Mouse (Mus musculus) thymus, adult 2 months (tissue): ENCODE data around the gene Olfr191. TPM values are rescaled to one million over a fixed set of nuclear protein-coding genes. Genes with fewer than 3 reads are reported as not detected.
"Not testable (repeated sequence)": the region's sequence is repeated elsewhere in the genome, so short reads cannot be mapped to it uniquely, and the experiment has no call there.

ENCODE experiments used
- DNase-seq: peaks from one replicate; pipeline ENCODE4 v3.0.0; 2021
- H3K27ac ChIP-seq: fragments of 200-500 bp; 2 replicates; pipeline ENCODE4 v1.5.1; 2012; ENCODE audit warnings: low read length, control low read depth; ENCODE audit not compliant: control insufficient read depth, insufficient read depth
- H3K27me3 ChIP-seq: fragments of 200-500 bp; 2 replicates; pipeline ENCODE4 v1.6.1; 2012; ENCODE audit warnings: mild to moderate bottlenecking, low read length, moderate library complexity, mixed read lengths; ENCODE audit not compliant: control insufficient read depth, insufficient read depth
- H3K36me3 ChIP-seq: fragments of 200-500 bp; 2 replicates; pipeline ENCODE4 v1.6.1; 2012; ENCODE audit warnings: mild to moderate bottlenecking, low read length, moderate library complexity; ENCODE audit not compliant: control insufficient read depth, insufficient read depth
- H3K4me1 ChIP-seq: fragments of 200-500 bp; replicated peaks from 2 replicates; pipeline ENCODE4 v1.6.1; 2012; ENCODE audit warnings: low read length; ENCODE audit not compliant: control insufficient read depth, insufficient read depth
- H3K4me3 ChIP-seq: fragments of 200-500 bp; 2 replicates; pipeline ENCODE4 v1.5.1; 2012; ENCODE audit warnings: mild to moderate bottlenecking, low read length, control low read depth, moderate library complexity; ENCODE audit not compliant: control insufficient read depth, insufficient read depth
- CTCF ChIP-seq: fragments of 200-500 bp; IDR thresholded peaks from 2 replicates; pipeline ENCODE4 v1.5.1; 2012; ENCODE audit warnings: mild to moderate bottlenecking, control low read depth, low read length, moderate library complexity, borderline replicate concordance; ENCODE audit not compliant: control insufficient read depth, poor library complexity, insufficient read depth; ENCODE audit errors: extremely low read depth
- POLR2A ChIP-seq: fragments of 200-500 bp; IDR thresholded peaks from 2 replicates; pipeline ENCODE4 v1.6.1; 2012; ENCODE audit warnings: mild to moderate bottlenecking, low read length, control low read depth, moderate library complexity; ENCODE audit not compliant: control insufficient read depth, poor library complexity, insufficient read depth; ENCODE audit errors: extremely low read depth
- WGBS: fragments of 180-500 bp; shearing (Covaris S2); methylation state at CpG from one replicate; pipeline ENCODE4 v1.1.7; 2018; 5-methylcytosine and 5-hydroxymethylcytosine counted together
- polyA plus RNA-seq: library from polyadenylated mRNA; depleted of rRNA; stranded (reverse); fragments of >200 nt; gene quantifications from 2 replicates; pipeline ENCODE4 v1.2.3, GENCODE M21; 2012

The Olfr191 gene
- polyA plus RNA-seq, 1 experiment, result not detected

DNA sequence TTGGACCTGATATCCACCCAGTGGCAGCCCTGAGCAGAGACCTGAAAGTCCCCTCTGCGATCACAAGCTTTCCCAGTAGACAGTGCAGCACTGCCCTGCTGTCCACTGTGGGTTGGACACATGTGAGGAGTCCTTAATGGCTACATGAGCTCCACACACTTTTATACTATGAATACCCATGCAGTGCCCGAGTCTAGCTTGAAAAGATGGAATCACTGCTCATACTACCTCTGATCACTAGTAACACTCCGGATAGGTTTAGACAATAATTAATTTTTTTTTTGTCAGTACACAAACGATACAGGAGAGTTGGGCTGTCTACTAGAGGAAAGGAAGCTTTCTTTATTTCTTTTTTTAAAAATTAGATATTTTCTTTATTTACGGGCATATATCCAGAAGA lies 11.7 kb downstream of the Olfr191 start, which contains the start of gene Olfr190:
Olfr190 (minus strand) TSS at position 101 of the 400 bp plus-strand sequence.
- H3K27ac ChIP-seq, result no peak within 1 kb of the TSS
- 92% methylated on average over 5 of the region's 5 CpGs for WGBS
- no peaks in the 10 kb centered on the region for H3K36me3 ChIP-seq
- H3K4me1 ChIP-seq, result no peaks in the 10 kb centered on the region
- TF ChIP-seq POLR2A (no peak), CTCF (no peak)
- H3K27me3 ChIP-seq, result no peaks in the 10 kb centered on the region
- no peak within 1 kb of the TSS for H3K4me3 ChIP-seq
- DNase-seq, result no peak

DNA sequence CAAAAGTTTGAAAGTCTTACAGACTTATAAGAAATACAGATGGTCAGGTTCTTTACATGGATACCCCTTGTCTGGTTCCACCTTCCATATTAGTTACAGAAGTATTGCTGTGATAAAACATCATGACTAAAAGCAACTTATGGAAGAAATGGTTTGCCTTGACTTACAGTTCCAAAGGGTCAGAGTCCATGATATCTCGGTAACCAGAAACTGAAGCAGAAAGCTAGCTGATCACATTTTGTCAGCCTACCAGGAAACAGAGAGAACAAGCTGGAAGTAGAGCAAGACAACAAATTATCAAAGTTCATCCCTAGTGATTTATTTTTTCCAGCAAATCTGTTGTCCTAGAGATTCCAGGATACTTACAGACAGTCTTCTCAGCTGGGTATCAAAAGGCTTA lies 16.1 kb downstream of the Olfr191 start:
- H3K36me3 ChIP-seq, result no peaks in the 10 kb centered on the region
- 80% methylated on average over 1 of the region's 1 CpGs for WGBS
- no peak for TF ChIP-seq CTCF
- no peak for TF ChIP-seq POLR2A
- no peak overlapping the region for H3K4me3 ChIP-seq
- H3K27me3 ChIP-seq, result no peaks in the 10 kb centered on the region
- no peak overlapping the region for H3K27ac ChIP-seq
- no peaks in the 10 kb centered on the region for H3K4me1 ChIP-seq
- no peak for DNase-seq

DNA sequence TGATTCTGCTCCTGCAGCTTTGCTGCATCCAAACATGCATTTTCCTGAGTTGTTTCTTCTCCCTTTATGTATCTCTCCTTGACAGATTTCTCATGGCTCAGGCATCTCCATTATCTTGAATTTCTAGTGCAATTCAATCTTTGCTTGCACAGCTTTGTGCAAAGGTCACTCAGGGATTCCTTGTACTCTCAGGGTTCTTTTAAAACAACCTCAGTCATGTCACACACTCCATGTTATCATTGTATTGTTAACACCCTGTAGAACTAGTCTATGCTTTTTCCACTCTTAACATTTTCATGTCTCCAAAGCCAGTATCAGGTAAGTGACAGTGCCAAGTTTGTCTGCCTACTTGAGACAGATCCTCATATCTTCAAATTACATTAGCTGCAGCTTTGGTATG lies 17.9 kb downstream of the Olfr191 start:
- no peak for DNase-seq
- H3K4me1 ChIP-seq, result no peaks in the 10 kb centered on the region
- H3K27me3 ChIP-seq, result no peaks in the 10 kb centered on the region
- H3K27ac ChIP-seq, result no peak overlapping the region
- TF ChIP-seq POLR2A (no peak), CTCF (no peak)
- H3K4me3 ChIP-seq, result no peak overlapping the region
- no peaks in the 10 kb centered on the region for H3K36me3 ChIP-seq

DNA sequence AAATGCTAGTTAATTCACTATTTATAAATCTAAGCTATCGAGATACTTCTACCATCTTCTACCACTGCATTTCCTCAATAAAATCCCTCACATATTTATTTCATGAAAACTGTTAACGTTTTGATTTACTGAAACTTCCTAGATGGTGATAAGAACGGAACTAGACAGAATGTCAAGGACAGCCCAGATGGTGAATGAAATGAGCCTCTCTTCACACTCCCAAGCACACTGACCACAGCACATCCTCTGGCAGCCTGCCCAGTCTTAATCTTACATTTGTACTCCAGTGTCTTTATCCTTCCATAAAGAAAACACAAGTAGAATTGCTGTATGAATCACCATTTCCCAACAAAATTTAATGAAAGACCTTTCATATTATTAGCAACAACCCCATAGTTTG lies 27.2 kb downstream of the Olfr191 start:
- H3K36me3 ChIP-seq, H3K27me3 ChIP-seq, H3K4me3 ChIP-seq, H3K4me1 ChIP-seq, DNase-seq, H3K27ac ChIP-seq: not testable (repeated sequence)
- WGBS, result 75% methylated on average over 3 of the region's 3 CpGs

DNA sequence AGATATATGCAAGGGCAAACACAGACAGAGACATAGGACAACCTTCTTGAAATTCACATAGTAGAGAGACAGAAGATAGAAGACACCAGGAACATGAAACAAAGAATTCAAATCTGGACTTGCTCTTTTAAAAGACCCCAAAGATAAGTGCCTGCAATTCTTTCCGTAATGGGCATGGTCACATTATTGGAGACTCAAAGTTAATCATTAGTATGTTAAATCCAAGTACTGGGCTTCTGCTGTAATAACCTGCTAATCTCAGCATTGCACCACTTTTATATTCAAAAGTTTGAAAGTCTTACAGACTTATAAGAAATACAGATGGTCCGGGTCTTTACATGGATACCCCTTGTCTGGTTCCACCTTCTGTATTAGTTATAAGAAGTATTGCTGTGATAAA lies 40.3 kb downstream of the Olfr191 start:
- not testable (repeated sequence) for H3K27me3 ChIP-seq

DNA sequence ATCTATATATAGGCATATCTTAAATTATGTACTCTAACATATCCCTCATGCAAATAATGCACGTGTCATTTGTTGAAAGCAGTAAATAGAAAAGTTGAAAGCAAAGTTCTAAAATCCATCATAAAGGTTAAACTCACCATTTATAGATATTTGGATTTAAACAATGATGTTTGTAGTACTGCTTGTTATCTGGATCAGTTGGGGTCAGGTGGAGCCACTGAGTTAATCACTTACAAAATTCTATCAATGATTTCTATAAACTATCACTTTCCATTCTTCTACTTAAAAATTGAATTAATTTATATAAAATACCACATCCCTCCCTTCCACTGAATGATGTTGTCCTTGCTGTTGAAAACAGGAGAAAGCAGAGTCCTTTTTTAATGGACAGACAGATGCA lies 40.8 kb downstream of the Olfr191 start:
- Histone ChIP-seq H3K27me3 (no peaks in the 10 kb centered on the region), H3K4me1 (no peaks in the 10 kb centered on the region), H3K4me3 (no peak overlapping the region), H3K36me3 (no peaks in the 10 kb centered on the region), H3K27ac (no peak overlapping the region)
- DNase-seq, result no peak
- 91% methylated on average over 1 of the region's 1 CpGs for WGBS
- TF ChIP-seq CTCF, result no peak
- no peak for TF ChIP-seq POLR2A

More for the DNA sequence above, 40.3 kb downstream of the Olfr191 start:
- not testable (repeated sequence) for H3K4me1 ChIP-seq, DNase-seq, H3K4me3 ChIP-seq, H3K27ac ChIP-seq, H3K36me3 ChIP-seq
- 93% methylated on average over 2 of the region's 2 CpGs for WGBS

DNA sequence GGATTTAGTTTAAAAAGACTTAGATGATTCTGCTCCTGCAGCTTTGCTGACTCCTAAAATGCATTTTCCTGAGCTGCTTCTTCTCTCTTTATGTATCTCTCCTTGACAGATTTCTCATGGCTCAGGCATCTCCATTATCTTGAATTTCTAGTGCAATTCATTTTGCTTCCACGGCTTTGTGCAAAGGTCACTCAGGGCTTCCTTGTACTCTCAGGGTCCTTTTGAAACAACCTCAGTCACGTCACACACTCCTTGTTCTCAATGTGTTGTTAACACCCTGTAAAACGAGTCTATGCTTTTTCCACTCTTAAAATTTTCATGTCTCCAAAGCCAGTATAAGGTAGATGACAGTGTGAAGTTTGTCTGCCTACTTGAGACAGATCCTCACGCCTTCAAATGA lies 42.0 kb downstream of the Olfr191 start:
- H3K27ac ChIP-seq, result no peak overlapping the region
- DNase-seq, result no peak
- no peaks in the 10 kb centered on the region for H3K4me1 ChIP-seq
- TF ChIP-seq POLR2A (no peak), CTCF (no peak)
- no peaks in the 10 kb centered on the region for H3K36me3 ChIP-seq
- H3K27me3 ChIP-seq, result no peaks in the 10 kb centered on the region
- 73% methylated on average over 4 of the region's 4 CpGs for WGBS
- H3K4me3 ChIP-seq, result no peak overlapping the region

DNA sequence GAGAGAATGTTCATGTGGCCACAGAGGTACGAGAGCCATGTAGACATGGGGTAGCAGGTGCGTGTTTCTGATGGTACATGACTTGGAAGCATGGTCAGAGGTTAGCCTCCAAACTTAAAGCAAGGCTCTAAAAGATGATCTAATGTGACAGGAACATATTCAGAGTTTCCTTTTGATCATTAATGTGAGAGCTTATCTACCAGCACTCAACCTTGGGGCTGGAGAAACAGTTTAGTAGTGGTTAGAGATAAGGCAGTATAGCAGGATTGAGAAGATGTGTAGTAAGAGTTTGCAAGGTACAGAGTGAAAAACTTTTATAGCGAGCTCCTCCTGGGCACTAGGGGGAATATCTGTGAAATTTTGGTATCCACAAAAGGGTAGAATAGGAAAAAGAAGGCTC lies 43.8 kb downstream of the Olfr191 start:
- TF ChIP-seq POLR2A (no peak), CTCF (no peak)
- Histone ChIP-seq H3K4me1 (no peaks in the 10 kb centered on the region), H3K27me3 (no peaks in the 10 kb centered on the region), H3K36me3 (no peaks in the 10 kb centered on the region), H3K27ac (no peak overlapping the region), H3K4me3 (no peak overlapping the region)
- 73% methylated on average over 3 of the region's 3 CpGs for WGBS
- no peak for DNase-seq
